Mouse (Mus musculus): ENCODE results near the gene Flt1. TPM values are rescaled to one million over a fixed set of nuclear protein-coding genes. Genes with fewer than 3 reads are reported as not detected.

The Flt1 gene
- polyA plus RNA-seq, 1 experiment from 2014 or later = 16.7 TPM

- Histone ChIP-seq H3K4me2 (ENCODE audit: low read depth, low read length) (no peak overlapping the region), H3K9me3 (ENCODE audit: control insufficient read depth, low read length) (no peaks in the 10 kb centered on the region), H3K4me1 (replicated peaks; ENCODE audit: control insufficient read depth, insufficient read depth, low read length) (peaks cover 11% of the 10 kb centered on the region), H3K36me3 (ENCODE audit: control insufficient read depth, insufficient read depth, low read length) (no peaks in the 10 kb centered on the region), H3K27me3 (ENCODE audit: control insufficient read depth, insufficient read depth, low read depth, low read length) (peaks cover 54% of the 10 kb centered on the region), H3K9ac (ENCODE audit: low read length) (no peak overlapping the region), H3K27ac (ENCODE audit: low read length) (no peak overlapping the region), H3K4me3 (ENCODE audit: low read length) (no peak overlapping the region)
- ATAC-seq (ENCODE audit: low read depth) = no peak
- 22% methylated on average over 12 of the region's 12 CpGs for WGBS
These were observed 1.7 kb upstream of the Flt1 start for GRCm38 (mm10) chr5:147727481-147727880.

- Histone ChIP-seq H3K9ac (ENCODE audit: low read length) (peak overlapping the region; percentile 68), H3K27ac (ENCODE audit: low read length) (no peak overlapping the region), H3K4me2 (ENCODE audit: low read depth, low read length) (peak overlapping the region; percentile 92), H3K36me3 (ENCODE audit: control insufficient read depth, insufficient read depth, low read length) (no peaks in the 10 kb centered on the region), H3K27me3 (ENCODE audit: control insufficient read depth, insufficient read depth, low read depth, low read length) (peaks cover 58% of the 10 kb centered on the region), H3K4me3 (ENCODE audit: low read length) (peak overlapping the region; percentile 59), H3K9me3 (ENCODE audit: control insufficient read depth, low read length) (no peaks in the 10 kb centered on the region), H3K4me1 (replicated peaks; ENCODE audit: control insufficient read depth, insufficient read depth, low read length) (peaks cover 11% of the 10 kb centered on the region)
- 4% methylated on average over 18 of the region's 18 CpGs for WGBS
- ATAC-seq (ENCODE audit: low read depth) = no peak
These were observed 1.0 kb upstream of the Flt1 start for GRCm38 (mm10) chr5:147726701-147727393.

GRCm38 (mm10) chr5:147724945-147725830 lies 623 bp downstream of the Flt1 start:
- Histone ChIP-seq H3K4me1 (replicated peaks; ENCODE audit: control insufficient read depth, insufficient read depth, low read length) (peaks cover 11% of the 10 kb centered on the region), H3K9ac (ENCODE audit: low read length) (peak overlapping the region; percentile 68), H3K4me2 (ENCODE audit: low read depth, low read length) (peak overlapping the region; percentile 92), H3K9me3 (ENCODE audit: control insufficient read depth, low read length) (no peaks in the 10 kb centered on the region), H3K36me3 (ENCODE audit: control insufficient read depth, insufficient read depth, low read length) (no peaks in the 10 kb centered on the region), H3K27me3 (ENCODE audit: control insufficient read depth, insufficient read depth, low read depth, low read length) (peaks cover 70% of the 10 kb centered on the region), H3K27ac (ENCODE audit: low read length) (peak overlapping the region; percentile 54), H3K4me3 (ENCODE audit: low read length) (peak overlapping the region; percentile 59)
- peak; percentile 65 for ATAC-seq (ENCODE audit: low read depth)
- 1% methylated on average over 64 of the region's 69 CpGs for WGBS

GRCm38 (mm10) chr5:147724391-147724790 lies 1.4 kb downstream of the Flt1 start:
- no peak overlapping the region for H3K27ac ChIP-seq (ENCODE audit: low read length)
- no peaks in the 10 kb centered on the region for H3K9me3 ChIP-seq (ENCODE audit: control insufficient read depth, low read length)
- no peaks in the 10 kb centered on the region for H3K36me3 ChIP-seq (ENCODE audit: control insufficient read depth, insufficient read depth, low read length)
- peak overlapping the region; percentile 59 for H3K4me3 ChIP-seq (ENCODE audit: low read length)
- peaks cover 70% of the 10 kb centered on the region for H3K27me3 ChIP-seq (ENCODE audit: control insufficient read depth, insufficient read depth, low read depth, low read length)
- no peak overlapping the region for H3K9ac ChIP-seq (ENCODE audit: low read length)
- peak overlapping the region; percentile 92 for H3K4me2 ChIP-seq (ENCODE audit: low read depth, low read length)
- peaks cover 11% of the 10 kb centered on the region for H3K4me1 ChIP-seq (replicated peaks; ENCODE audit: control insufficient read depth, insufficient read depth, low read length)
- WGBS = 1% methylated on average over 14 of the region's 14 CpGs
- ATAC-seq (ENCODE audit: low read depth) = no peak

GRCm38 (mm10) chr5:147723811-147724210 lies 2.0 kb downstream of the Flt1 start:
- no peaks in the 10 kb centered on the region for H3K36me3 ChIP-seq (ENCODE audit: control insufficient read depth, insufficient read depth, low read length)
- H3K27ac ChIP-seq (ENCODE audit: low read length) = no peak overlapping the region
- ATAC-seq (ENCODE audit: low read depth) = no peak
- peak overlapping the region; percentile 38 for H3K4me3 ChIP-seq (ENCODE audit: low read length)
- H3K9me3 ChIP-seq (ENCODE audit: control insufficient read depth, low read length) = no peaks in the 10 kb centered on the region
- H3K27me3 ChIP-seq (ENCODE audit: control insufficient read depth, insufficient read depth, low read depth, low read length) = peaks cover 70% of the 10 kb centered on the region
- WGBS = 3% methylated on average over 17 of the region's 17 CpGs
- peaks cover 11% of the 10 kb centered on the region for H3K4me1 ChIP-seq (replicated peaks; ENCODE audit: control insufficient read depth, insufficient read depth, low read length)
- peak overlapping the region; percentile 92 for H3K4me2 ChIP-seq (ENCODE audit: low read depth, low read length)
- H3K9ac ChIP-seq (ENCODE audit: low read length) = 0 out of 2 replicates have a peak overlapping the region, but pooled peaks have one; percentile 23

- Histone ChIP-seq H3K4me1 (replicated peaks; ENCODE audit: control insufficient read depth, insufficient read depth, low read length) (peaks cover 11% of the 10 kb centered on the region), H3K9me3 (ENCODE audit: control insufficient read depth, low read length) (no peaks in the 10 kb centered on the region), H3K9ac (ENCODE audit: low read length) (no peak overlapping the region), H3K27ac (ENCODE audit: low read length) (0 out of 2 replicates have a peak overlapping the region, but pooled peaks have one; percentile 12), H3K36me3 (ENCODE audit: control insufficient read depth, insufficient read depth, low read length) (no peaks in the 10 kb centered on the region), H3K4me2 (ENCODE audit: low read depth, low read length) (peak overlapping the region; percentile 5; the same call in 1 of the 2 replicates), H3K27me3 (ENCODE audit: control insufficient read depth, insufficient read depth, low read depth, low read length) (peaks cover 49% of the 10 kb centered on the region), H3K4me3 (ENCODE audit: low read length) (no peak overlapping the region)
- ATAC-seq (ENCODE audit: low read depth) = peak; percentile 32
- 41% methylated on average over 8 of the region's 8 CpGs for WGBS
These were observed 4.4 kb downstream of the Flt1 start for GRCm38 (mm10) chr5:147721438-147721837.

- Histone ChIP-seq H3K27ac (ENCODE audit: low read length) (no peak overlapping the region), H3K9me3 (ENCODE audit: control insufficient read depth, low read length) (no peaks in the 10 kb centered on the region), H3K4me1 (replicated peaks; ENCODE audit: control insufficient read depth, insufficient read depth, low read length) (no peaks in the 10 kb centered on the region), H3K4me2 (ENCODE audit: low read depth, low read length) (no peak overlapping the region), H3K36me3 (ENCODE audit: control insufficient read depth, insufficient read depth, low read length) (no peaks in the 10 kb centered on the region), H3K4me3 (ENCODE audit: low read length) (no peak overlapping the region), H3K9ac (ENCODE audit: low read length) (no peak overlapping the region), H3K27me3 (ENCODE audit: control insufficient read depth, insufficient read depth, low read depth, low read length) (peaks cover 21% of the 10 kb centered on the region)
- whole genome bisulfite sequencing = 82% methylated on average over 7 of the region's 7 CpGs
- ATAC-seq (ENCODE audit: low read depth) = no peak
These were observed 7.5 kb downstream of the Flt1 start for GRCm38 (mm10) chr5:147718335-147718734.

- Histone ChIP-seq H3K9me3 (ENCODE audit: control insufficient read depth, low read length) (no peaks in the 10 kb centered on the region), H3K36me3 (ENCODE audit: control insufficient read depth, insufficient read depth, low read length) (no peaks in the 10 kb centered on the region), H3K4me1 (replicated peaks; ENCODE audit: control insufficient read depth, insufficient read depth, low read length) (no peaks in the 10 kb centered on the region), H3K27me3 (ENCODE audit: control insufficient read depth, insufficient read depth, low read depth, low read length) (peaks cover 11% of the 10 kb centered on the region), H3K27ac (ENCODE audit: low read length) (no peak overlapping the region), H3K4me2 (ENCODE audit: low read depth, low read length) (no peak overlapping the region), H3K4me3 (ENCODE audit: low read length) (no peak overlapping the region), H3K9ac (ENCODE audit: low read length) (no peak overlapping the region)
- 59% methylated on average over 15 of the region's 15 CpGs for WGBS
- ATAC-seq (ENCODE audit: low read depth) = peak; percentile 42; the same call in 1 of the 2 replicates
These were observed 9.1 kb downstream of the Flt1 start for GRCm38 (mm10) chr5:147716697-147717217.

GRCm38 (mm10) chr5:147716276-147716675 lies 9.5 kb downstream of the Flt1 start:
- no peaks in the 10 kb centered on the region for H3K36me3 ChIP-seq (ENCODE audit: control insufficient read depth, insufficient read depth, low read length)
- H3K4me2 ChIP-seq (ENCODE audit: low read depth, low read length) = no peak overlapping the region
- no peaks in the 10 kb centered on the region for H3K4me1 ChIP-seq (replicated peaks; ENCODE audit: control insufficient read depth, insufficient read depth, low read length)
- H3K27ac ChIP-seq (ENCODE audit: low read length) = no peak overlapping the region
- no peak overlapping the region for H3K4me3 ChIP-seq (ENCODE audit: low read length)
- H3K27me3 ChIP-seq (ENCODE audit: control insufficient read depth, insufficient read depth, low read depth, low read length) = peaks cover 6% of the 10 kb centered on the region
- H3K9ac ChIP-seq (ENCODE audit: low read length) = no peak overlapping the region
- no peaks in the 10 kb centered on the region for H3K9me3 ChIP-seq (ENCODE audit: control insufficient read depth, low read length)
- no peak for ATAC-seq (ENCODE audit: low read depth)
- whole genome bisulfite sequencing = 46% methylated on average over 6 of the region's 9 CpGs

Data from lung, embryonic 16.5 days (tissue).